Mouse (Mus musculus): ENCODE measurements around the gene Nusap1. TPM values are rescaled to one million over a fixed set of nuclear protein-coding genes. Genes with fewer than 3 reads are reported as not detected.

Gene Nusap1
- polyA plus RNA-seq (2012; fragmentation: generic; extraction: Trizol) = 6.5 TPM
- long read RNA-seq, experiment 1, transcript Nusap1-202 (11 exons, 2,960 nt) = major isoform, 68 of 78 reads
- long read RNA-seq, experiment 1, transcript Nusap1-201 (10 exons, 3,526 nt) = minor isoform, 6 of 78 reads
- long read RNA-seq, experiment 1, partial matches to known transcripts = 0 of 78 reads
- long read RNA-seq, experiment 1, other reads (novel, unspliced or antisense) = 4 of 78 reads
- long read RNA-seq, experiment 2, transcript Nusap1-201 (10 exons, 3,526 nt) = minor isoform, 24 of 551 reads
- long read RNA-seq, experiment 2, transcript Nusap1-202 (11 exons, 2,960 nt) = major isoform, 513 of 551 reads
- long read RNA-seq, experiment 2, partial matches to known transcripts = 3 of 551 reads
- long read RNA-seq, experiment 2, other reads (novel, unspliced or antisense) = 11 of 551 reads

- H3K36me3 ChIP-seq (ENCODE audit: control insufficient read depth, insufficient read depth) = peaks cover under 1% of the 10 kb centered on the region
- H3K4me3 ChIP-seq (ENCODE audit: insufficient read depth, poor library complexity, severe bottlenecking) = peak within 1 kb of the TSS; percentile 95
- no peaks in the 10 kb centered on the region for H3K27me3 ChIP-seq (ENCODE audit: control insufficient read depth, insufficient read depth, insufficient read length)
- TF ChIP-seq MYOD1 (IDR thresholded peaks at IDR 0.05; ENCODE audit: control insufficient read depth, insufficient read length, low read depth) (no peak), CTCF (IDR thresholded peaks at IDR 0.05; ENCODE audit: control insufficient read depth, insufficient read depth, insufficient read length) (no peak), MYOG (IDR thresholded peaks at IDR 0.05; ENCODE audit: control insufficient read depth, extremely low read depth, insufficient read length) (no peak), USF1 (IDR thresholded peaks at IDR 0.05; ENCODE audit: low read depth) (no peak), CEBPB (IDR thresholded peaks at IDR 0.05; ENCODE audit: low read depth) (no peak), MAX (IDR thresholded peaks at IDR 0.05) (no peak), FOSL1 (IDR thresholded peaks at IDR 0.05; ENCODE audit: insufficient read depth, low read length, poor library complexity, severe bottlenecking) (no peak)
- H3ac ChIP-seq (ENCODE audit: control insufficient read depth, insufficient read length, low read depth) = peak within 1 kb of the TSS; percentile 88
- H3K79me3 ChIP-seq (ENCODE audit: low read depth) = peaks cover 19% of the 10 kb centered on the region
- H3K79me2 ChIP-seq (ENCODE audit: control insufficient read depth, insufficient read depth) = peaks cover 56% of the 10 kb centered on the region
These were observed at the start of gene Nusap1, which contains the start of gene Oip5 for GRCm38 (mm10) chr2:119618199-119618982. Gene Nusap1 (plus strand): TSS chr2:119618298. Gene Oip5 (minus strand): TSS chr2:119618469.

GRCm38 (mm10) chr2:119572471-119572870, 45.6 kb upstream of the Nusap1 start:
- H3K79me3 ChIP-seq (ENCODE audit: low read depth) = no peaks in the 10 kb centered on the region
- H3K36me3 ChIP-seq (ENCODE audit: control insufficient read depth, insufficient read depth) = peaks cover 17% of the 10 kb centered on the region
- no peak overlapping the region for H3K4me3 ChIP-seq (ENCODE audit: insufficient read depth, poor library complexity, severe bottlenecking)
- TF ChIP-seq MYOG (IDR thresholded peaks at IDR 0.05; ENCODE audit: control insufficient read depth, extremely low read depth, insufficient read length) = no peak
- TF ChIP-seq MAX (IDR thresholded peaks at IDR 0.05) = no peak
- TF ChIP-seq MYOD1 (IDR thresholded peaks at IDR 0.05; ENCODE audit: control insufficient read depth, insufficient read length, low read depth) = no peak
- TF ChIP-seq USF1 (IDR thresholded peaks at IDR 0.05; ENCODE audit: low read depth) = no peak
- TF ChIP-seq CTCF (IDR thresholded peaks at IDR 0.05; ENCODE audit: control insufficient read depth, insufficient read depth, insufficient read length) = no peak
- no peak for TF ChIP-seq FOSL1 (IDR thresholded peaks at IDR 0.05; ENCODE audit: insufficient read depth, low read length, poor library complexity, severe bottlenecking)
- no peak for TF ChIP-seq CEBPB (IDR thresholded peaks at IDR 0.05; ENCODE audit: low read depth)
- H3K79me2 ChIP-seq (ENCODE audit: control insufficient read depth, insufficient read depth) = no peaks in the 10 kb centered on the region
- no peak overlapping the region for H3ac ChIP-seq (ENCODE audit: control insufficient read depth, insufficient read length, low read depth)
- no peaks in the 10 kb centered on the region for H3K27me3 ChIP-seq (ENCODE audit: control insufficient read depth, insufficient read depth, insufficient read length)

GRCm38 (mm10) chr2:119581571-119581970, 36.5 kb upstream of the Nusap1 start:
- H3K79me3 ChIP-seq (ENCODE audit: low read depth) = no peaks in the 10 kb centered on the region
- no peak overlapping the region for H3ac ChIP-seq (ENCODE audit: control insufficient read depth, insufficient read length, low read depth)
- no peaks in the 10 kb centered on the region for H3K27me3 ChIP-seq (ENCODE audit: control insufficient read depth, insufficient read depth, insufficient read length)
- no peak for TF ChIP-seq CTCF (IDR thresholded peaks at IDR 0.05; ENCODE audit: control insufficient read depth, insufficient read depth, insufficient read length)
- H3K4me3 ChIP-seq (ENCODE audit: insufficient read depth, poor library complexity, severe bottlenecking) = no peak overlapping the region
- no peaks in the 10 kb centered on the region for H3K79me2 ChIP-seq (ENCODE audit: control insufficient read depth, insufficient read depth)
- H3K36me3 ChIP-seq (ENCODE audit: control insufficient read depth, insufficient read depth) = no peaks in the 10 kb centered on the region

GRCm38 (mm10) chr2:119583439-119583838, 34.7 kb upstream of the Nusap1 start:
- H3K27me3 ChIP-seq (ENCODE audit: control insufficient read depth, insufficient read depth, insufficient read length) = no peaks in the 10 kb centered on the region
- H3K36me3 ChIP-seq (ENCODE audit: control insufficient read depth, insufficient read depth) = peaks cover 6% of the 10 kb centered on the region
- no peak overlapping the region for H3K4me3 ChIP-seq (ENCODE audit: insufficient read depth, poor library complexity, severe bottlenecking)
- TF ChIP-seq CTCF (IDR thresholded peaks at IDR 0.05; ENCODE audit: control insufficient read depth, insufficient read depth, insufficient read length) = no peak
- no peak for TF ChIP-seq MAX (IDR thresholded peaks at IDR 0.05)
- no peak for TF ChIP-seq MYOD1 (IDR thresholded peaks at IDR 0.05; ENCODE audit: control insufficient read depth, insufficient read length, low read depth)
- TF ChIP-seq FOSL1 (IDR thresholded peaks at IDR 0.05; ENCODE audit: insufficient read depth, low read length, poor library complexity, severe bottlenecking) = no peak
- TF ChIP-seq CEBPB (IDR thresholded peaks at IDR 0.05; ENCODE audit: low read depth) = no peak
- TF ChIP-seq MYOG (IDR thresholded peaks at IDR 0.05; ENCODE audit: control insufficient read depth, extremely low read depth, insufficient read length) = no peak
- no peak for TF ChIP-seq USF1 (IDR thresholded peaks at IDR 0.05; ENCODE audit: low read depth)
- H3K79me2 ChIP-seq (ENCODE audit: control insufficient read depth, insufficient read depth) = no peaks in the 10 kb centered on the region
- H3K79me3 ChIP-seq (ENCODE audit: low read depth) = no peaks in the 10 kb centered on the region
- H3ac ChIP-seq (ENCODE audit: control insufficient read depth, insufficient read length, low read depth) = no peak overlapping the region

- Histone ChIP-seq H3K4me3 (ENCODE audit: insufficient read depth, poor library complexity, severe bottlenecking) (no peak overlapping the region), H3K79me2 (ENCODE audit: control insufficient read depth, insufficient read depth) (no peaks in the 10 kb centered on the region), H3ac (ENCODE audit: control insufficient read depth, insufficient read length, low read depth) (no peak overlapping the region), H3K36me3 (ENCODE audit: control insufficient read depth, insufficient read depth) (peaks cover 6% of the 10 kb centered on the region), H3K27me3 (ENCODE audit: control insufficient read depth, insufficient read depth, insufficient read length) (no peaks in the 10 kb centered on the region), H3K79me3 (ENCODE audit: low read depth) (no peaks in the 10 kb centered on the region)
- TF ChIP-seq MYOD1 (IDR thresholded peaks at IDR 0.05; ENCODE audit: control insufficient read depth, insufficient read length, low read depth) = no peak
- no peak for TF ChIP-seq CTCF (IDR thresholded peaks at IDR 0.05; ENCODE audit: control insufficient read depth, insufficient read depth, insufficient read length)
- TF ChIP-seq MYOG (IDR thresholded peaks at IDR 0.05; ENCODE audit: control insufficient read depth, extremely low read depth, insufficient read length) = no peak
- TF ChIP-seq MAX (IDR thresholded peaks at IDR 0.05) = no peak
- no peak for TF ChIP-seq USF1 (IDR thresholded peaks at IDR 0.05; ENCODE audit: low read depth)
- TF ChIP-seq FOSL1 (IDR thresholded peaks at IDR 0.05; ENCODE audit: insufficient read depth, low read length, poor library complexity, severe bottlenecking) = no peak
- no peak for TF ChIP-seq CEBPB (IDR thresholded peaks at IDR 0.05; ENCODE audit: low read depth)
These were observed 33.8 kb upstream of the Nusap1 start for GRCm38 (mm10) chr2:119584282-119584681.
